Mouse (Mus musculus): ENCODE measurements at regions not wholly inside any gene's neighbourhood (a gene's known extent, or its start where the extent isn't known, plus 50 kb on each side); places are given as distances from the start of the nearest gene placed in this dataset.

GRCm38 (mm10) chr12:68849616-68850140 lies 309.3 kb downstream of the Rps29 start:
- TF ChIP-seq CTCF (IDR thresholded peaks at IDR 0.05; ENCODE audit: low read depth), result no peak
- TF ChIP-seq EP300 (IDR thresholded peaks at IDR 0.05; ENCODE audit: low read depth), result no peak
